Mouse (Mus musculus) hindbrain, embryonic 11.5 days (tissue): ENCODE results near the gene Hoxc11. TPM values are rescaled to one million over a fixed set of nuclear protein-coding genes. Genes with fewer than 3 reads are reported as not detected.
A peak's percentile ranks its signal among the peaks of the same experiment; 100 is the strongest.

ENCODE experiments used
- ATAC-seq: fragments of 200-750 bp; cut with Nextera tagmentation; 2 replicates; pipeline ENCODE4 v1.8.0; 2017; ENCODE audit warnings: mild to moderate bottlenecking, moderate TSS enrichment, moderate library complexity; ENCODE audit not compliant: low FRiP score
- DNase-seq: peaks from one replicate; pipeline ENCODE4 v3.0.0-alpha.2; 2015; ENCODE audit warnings: low spot score
- H3K27ac ChIP-seq: fragments of 300-500 bp; sonication (generic); 2 replicates; pipeline ENCODE4 v1.5.1; 2014; ENCODE audit warnings: mild to moderate bottlenecking, low read depth, low read length
- H3K27me3 ChIP-seq: fragments of 300-500 bp; sonication (generic); 2 replicates; pipeline ENCODE4 v1.6.1; 2014; ENCODE audit warnings: mild to moderate bottlenecking, low read length, moderate library complexity, mixed read lengths; ENCODE audit not compliant: control insufficient read depth, insufficient read depth
- H3K36me3 ChIP-seq: fragments of 300-500 bp; sonication (generic); 2 replicates; pipeline ENCODE4 v1.6.1; 2014; ENCODE audit warnings: mild to moderate bottlenecking, low read length, moderate library complexity, mixed read lengths; ENCODE audit not compliant: control insufficient read depth, insufficient read depth
- H3K4me1 ChIP-seq: fragments of 300-500 bp; sonication (generic); replicated peaks from 2 replicates; pipeline ENCODE4 v1.6.1; 2014; ENCODE audit warnings: low read length, mixed read lengths; ENCODE audit not compliant: control insufficient read depth, insufficient read depth
- H3K4me2 ChIP-seq: fragments of 300-500 bp; sonication (generic); replicated peaks from 2 replicates; pipeline ENCODE4 v1.6.1; 2014; ENCODE audit warnings: mild to moderate bottlenecking, low read depth, low read length
- H3K4me3 ChIP-seq: fragments of 300-500 bp; sonication (generic); 2 replicates; pipeline ENCODE4 v1.5.1; 2014; ENCODE audit warnings: low read depth, low read length
- H3K9ac ChIP-seq: fragments of 300-500 bp; sonication (generic); 2 replicates; pipeline ENCODE4 v1.6.1; 2014; ENCODE audit warnings: low read depth, low read length
- H3K9me3 ChIP-seq: fragments of 300-500 bp; sonication (generic); 2 replicates; pipeline ENCODE4 v1.6.1; 2016; ENCODE audit warnings: low read length; ENCODE audit not compliant: control insufficient read depth
- WGBS: fragments of 180-500 bp; shearing (Covaris S2); extraction: QIAGEN DNeasy Blood & Tissue Kit; methylation state at CpG from one replicate; pipeline ENCODE4 v1.1.7; 2014; 5-methylcytosine and 5-hydroxymethylcytosine counted together
- polyA plus RNA-seq: library from polyadenylated mRNA; unstranded; fragments of >200 nt; fragmentation: Nextera tagmentation; extraction: Ambion mirVana; gene quantifications from 2 replicates; pipeline ENCODE4 v1.2.1, GENCODE M21; 2014

Hoxc11 gene
- polyA plus RNA-seq: not detected in 2 replicates

GRCm38 (mm10) chr15:102954192-102955006 is at the start of gene Hoxc11:
TSS of gene Hoxc11 (plus strand) at chr15:102954427.
- Histone ChIP-seq H3K36me3 (no peaks in the 10 kb centered on the region), H3K9me3 (no peaks in the 10 kb centered on the region), H3K27ac (no peak within 1 kb of the TSS), H3K27me3 (peaks cover 98% of the 10 kb centered on the region), H3K4me2 (no peak within 1 kb of the TSS), H3K9ac (no peak within 1 kb of the TSS), H3K4me3 (no peak within 1 kb of the TSS), H3K4me1 (no peaks in the 10 kb centered on the region)
- under 1% methylated on average over 56 of the region's 57 CpGs for WGBS
- no peak for DNase-seq
- ATAC-seq: no peak

- H3K27ac ChIP-seq: no peak overlapping the region
- H3K27me3 ChIP-seq: peaks cover 49% of the 10 kb centered on the region
- H3K9me3 ChIP-seq: no peaks in the 10 kb centered on the region
- no peak overlapping the region for H3K9ac ChIP-seq
- ATAC-seq (no peak), DNase-seq (no peak)
- H3K4me2 ChIP-seq: no peak overlapping the region
- H3K4me3 ChIP-seq: no peak overlapping the region
- 79% methylated on average over 1 of the region's 1 CpGs for WGBS
- H3K4me1 ChIP-seq: no peaks in the 10 kb centered on the region
- H3K36me3 ChIP-seq: no peaks in the 10 kb centered on the region
Measured at GRCm38 (mm10) chr15:102904946-102905345, 49.3 kb upstream of the Hoxc11 start.

GRCm38 (mm10) chr15:102909536-102909935 is 44.7 kb upstream of the Hoxc11 start:
- Histone ChIP-seq H3K9me3 (no peaks in the 10 kb centered on the region), H3K4me3 (no peak overlapping the region), H3K9ac (no peak overlapping the region), H3K4me2 (no peak overlapping the region), H3K27me3 (peaks cover 83% of the 10 kb centered on the region), H3K4me1 (no peaks in the 10 kb centered on the region), H3K27ac (no peak overlapping the region), H3K36me3 (no peaks in the 10 kb centered on the region)
- ATAC-seq (no peak), DNase-seq (peak; percentile 41)
- WGBS: under 1% methylated on average over 4 of the region's 4 CpGs

GRCm38 (mm10) chr15:102910038-102910437 is 44.2 kb upstream of the Hoxc11 start:
- no peak overlapping the region for H3K27ac ChIP-seq
- H3K4me1 ChIP-seq: no peaks in the 10 kb centered on the region
- peaks cover 86% of the 10 kb centered on the region for H3K27me3 ChIP-seq
- no peak overlapping the region for H3K9ac ChIP-seq
- H3K4me3 ChIP-seq: no peak overlapping the region
- no peak overlapping the region for H3K4me2 ChIP-seq
- WGBS: 1% methylated on average over 18 of the region's 18 CpGs
- no peak for ATAC-seq
- no peaks in the 10 kb centered on the region for H3K9me3 ChIP-seq
- no peaks in the 10 kb centered on the region for H3K36me3 ChIP-seq
- peak; percentile 54 for DNase-seq

GRCm38 (mm10) chr15:102910496-102911095 is 43.6 kb upstream of the Hoxc11 start:
- WGBS: 1% methylated on average over 22 of the region's 22 CpGs
- H3K9me3 ChIP-seq: no peaks in the 10 kb centered on the region
- DNase-seq: peak; percentile 58
- H3K4me3 ChIP-seq: no peak overlapping the region
- peaks cover 83% of the 10 kb centered on the region for H3K27me3 ChIP-seq
- ATAC-seq: no peak
- no peak overlapping the region for H3K9ac ChIP-seq
- no peak overlapping the region for H3K4me2 ChIP-seq
- H3K27ac ChIP-seq: no peak overlapping the region
- H3K4me1 ChIP-seq: no peaks in the 10 kb centered on the region
- H3K36me3 ChIP-seq: no peaks in the 10 kb centered on the region

- Histone ChIP-seq H3K27me3 (peaks cover 90% of the 10 kb centered on the region), H3K9me3 (no peaks in the 10 kb centered on the region), H3K4me3 (no peak overlapping the region), H3K27ac (no peak overlapping the region), H3K4me2 (no peak overlapping the region), H3K9ac (no peak overlapping the region), H3K36me3 (no peaks in the 10 kb centered on the region), H3K4me1 (no peaks in the 10 kb centered on the region)
- ATAC-seq (no peak), DNase-seq (peak; percentile 55)
- under 1% methylated on average over 19 of the region's 19 CpGs for WGBS
Measured at GRCm38 (mm10) chr15:102913038-102913585, 41.1 kb upstream of the Hoxc11 start.

GRCm38 (mm10) chr15:102917972-102918572 is 36.2 kb upstream of the Hoxc11 start:
- H3K4me3 ChIP-seq: no peak overlapping the region
- H3K4me1 ChIP-seq: 0 out of 2 replicates have a peak, but pooled peaks cover 2% of the 10 kb centered on the region
- ATAC-seq (no peak), DNase-seq (peak; percentile 54)
- no peak overlapping the region for H3K27ac ChIP-seq
- peaks cover 91% of the 10 kb centered on the region for H3K27me3 ChIP-seq
- no peaks in the 10 kb centered on the region for H3K36me3 ChIP-seq
- WGBS: under 1% methylated on average over 20 of the region's 20 CpGs
- H3K9ac ChIP-seq: no peak overlapping the region
- H3K9me3 ChIP-seq: no peaks in the 10 kb centered on the region
- H3K4me2 ChIP-seq: no peak overlapping the region

- Histone ChIP-seq H3K4me1 (0 out of 2 replicates have a peak, but pooled peaks cover 2% of the 10 kb centered on the region), H3K9ac (no peak overlapping the region), H3K27ac (no peak overlapping the region), H3K36me3 (no peaks in the 10 kb centered on the region), H3K9me3 (no peaks in the 10 kb centered on the region), H3K4me2 (no peak overlapping the region), H3K27me3 (peaks cover 92% of the 10 kb centered on the region), H3K4me3 (no peak overlapping the region)
- no peak for ATAC-seq
- DNase-seq: peak; percentile 44
- 3% methylated on average over 7 of the region's 7 CpGs for WGBS
Measured at GRCm38 (mm10) chr15:102918611-102919265, 35.5 kb upstream of the Hoxc11 start.
